Mouse (Mus musculus) testis, adult 2 months (tissue): ENCODE data around the gene Coq4. TPM values are rescaled to one million over a fixed set of nuclear protein-coding genes. Genes with fewer than 3 reads are reported as not detected.
A peak's percentile ranks its signal among the peaks of the same experiment; 100 is the strongest.

Source experiments
- H3K27ac ChIP-seq: fragments of 200-500 bp; 2 replicates; pipeline ENCODE4 v1.5.1; 2012; ENCODE audit warnings: low read depth, low read length; ENCODE audit not compliant: control insufficient read depth, insufficient read depth
- H3K27me3 ChIP-seq: fragments of 200-500 bp; 2 replicates; pipeline ENCODE4 v1.6.1; 2012; ENCODE audit warnings: mild to moderate bottlenecking, low read length, moderate library complexity; ENCODE audit not compliant: control insufficient read depth, insufficient read depth
- H3K36me3 ChIP-seq: fragments of 200-500 bp; 2 replicates; pipeline ENCODE4 v1.6.1; 2012; ENCODE audit warnings: mild to moderate bottlenecking, low read length; ENCODE audit not compliant: control insufficient read depth, insufficient read depth
- H3K4me1 ChIP-seq: fragments of 200-500 bp; 2 replicates; pipeline ENCODE4 v1.6.1; 2012; ENCODE audit warnings: low read length; ENCODE audit not compliant: control insufficient read depth, insufficient read depth
- H3K4me3 ChIP-seq: fragments of 200-500 bp; 2 replicates; pipeline ENCODE4 v1.5.1; 2012; ENCODE audit warnings: low read depth, mild to moderate bottlenecking, low read length, moderate library complexity, mixed read lengths; ENCODE audit not compliant: control insufficient read depth
- CTCF ChIP-seq: fragments of 200-500 bp; IDR thresholded peaks from 2 replicates; pipeline ENCODE4 v1.5.1; 2012; ENCODE audit warnings: low read depth, mild to moderate bottlenecking, inconsistent platforms, low read length, moderate library complexity; ENCODE audit not compliant: control insufficient read depth, insufficient read depth, insufficient replicate concordance
- POLR2A ChIP-seq: fragments of 200-500 bp; IDR thresholded peaks from 2 replicates; pipeline ENCODE4 v1.6.1; 2012; ENCODE audit warnings: low read depth, mild to moderate bottlenecking, inconsistent platforms, low read length, moderate library complexity; ENCODE audit not compliant: control insufficient read depth
- polyA plus RNA-seq: library from polyadenylated mRNA; depleted of rRNA; stranded (reverse); fragments of >200 nt; gene quantifications from 2 replicates; pipeline ENCODE4 v1.2.3, GENCODE M21; 2012

Coq4 gene
- polyA plus RNA-seq, 1 experiment = 125 TPM

GRCm38 (mm10) chr2:29826926-29827708, 39.8 kb downstream of the Coq4 start:
- H3K27ac ChIP-seq = peak overlapping the region; percentile 95
- H3K36me3 ChIP-seq = no peaks in the 10 kb centered on the region
- peak overlapping the region; percentile 100 for H3K4me3 ChIP-seq
- H3K27me3 ChIP-seq = no peaks in the 10 kb centered on the region
- peaks cover 4% of the 10 kb centered on the region; the same call in 1 of the 2 replicates for H3K4me1 ChIP-seq
- TF ChIP-seq POLR2A (peak; percentile 85), CTCF (no peak)

- Histone ChIP-seq H3K4me3 (peak overlapping the region; percentile 100), H3K27ac (peak overlapping the region; percentile 95), H3K36me3 (0 out of 2 replicates have a peak, but pooled peaks cover under 1% of the 10 kb centered on the region), H3K27me3 (no peaks in the 10 kb centered on the region), H3K4me1 (peaks cover 4% of the 10 kb centered on the region; the same call in 1 of the 2 replicates)
- TF ChIP-seq POLR2A (no peak), CTCF (no peak)
Observed at GRCm38 (mm10) chr2:29827709-29828024, 40.4 kb downstream of the Coq4 start.

GRCm38 (mm10) chr2:29831106-29831505, 43.8 kb downstream of the Coq4 start:
- H3K36me3 ChIP-seq = peaks cover 1% of the 10 kb centered on the region; the same call in 1 of the 2 replicates
- no peak overlapping the region for H3K27ac ChIP-seq
- peaks cover 4% of the 10 kb centered on the region; the same call in 1 of the 2 replicates for H3K4me1 ChIP-seq
- TF ChIP-seq CTCF (no peak), POLR2A (no peak)
- no peaks in the 10 kb centered on the region for H3K27me3 ChIP-seq
- H3K4me3 ChIP-seq = no peak overlapping the region

- Histone ChIP-seq H3K4me1 (no peaks in the 10 kb centered on the region), H3K27me3 (no peaks in the 10 kb centered on the region), H3K4me3 (no peak overlapping the region), H3K27ac (no peak overlapping the region), H3K36me3 (peaks cover 1% of the 10 kb centered on the region; the same call in 1 of the 2 replicates)
- TF ChIP-seq CTCF (no peak), POLR2A (no peak)
Observed at GRCm38 (mm10) chr2:29833796-29834195, 46.5 kb downstream of the Coq4 start.

GRCm38 (mm10) chr2:29835391-29835899, 48.2 kb downstream of the Coq4 start:
- no peaks in the 10 kb centered on the region for H3K4me1 ChIP-seq
- no peaks in the 10 kb centered on the region for H3K27me3 ChIP-seq

GRCm38 (mm10) chr2:29839460-29839859, 52.2 kb downstream of the Coq4 start:
- Histone ChIP-seq H3K4me3 (no peak overlapping the region), H3K27me3 (no peaks in the 10 kb centered on the region), H3K36me3 (peaks cover 3% of the 10 kb centered on the region; the same call in 1 of the 2 replicates), H3K4me1 (no peaks in the 10 kb centered on the region), H3K27ac (no peak overlapping the region)
- TF ChIP-seq POLR2A (no peak), CTCF (no peak)

More at GRCm38 (mm10) chr2:29835391-29835899, 48.2 kb downstream of the Coq4 start:
- no peak overlapping the region for H3K4me3 ChIP-seq
- peaks cover 1% of the 10 kb centered on the region; the same call in 1 of the 2 replicates for H3K36me3 ChIP-seq
- H3K27ac ChIP-seq = no peak overlapping the region
- TF ChIP-seq POLR2A (no peak), CTCF (no peak)
